Mouse (Mus musculus) thymus, adult 2 months (tissue): ENCODE measurements around the gene Hrh2.

ENCODE experiments used
- CTCF ChIP-seq: fragments of 200-500 bp; IDR thresholded peaks from 2 replicates; pipeline ENCODE4 v1.5.1; 2012; ENCODE audit warnings: mild to moderate bottlenecking, control low read depth, low read length, moderate library complexity, borderline replicate concordance; ENCODE audit not compliant: control insufficient read depth, poor library complexity, insufficient read depth; ENCODE audit errors: extremely low read depth
- POLR2A ChIP-seq: fragments of 200-500 bp; IDR thresholded peaks from 2 replicates; pipeline ENCODE4 v1.6.1; 2012; ENCODE audit warnings: mild to moderate bottlenecking, low read length, control low read depth, moderate library complexity; ENCODE audit not compliant: control insufficient read depth, poor library complexity, insufficient read depth; ENCODE audit errors: extremely low read depth

- TF ChIP-seq CTCF (no peak), POLR2A (no peak)
Measured at GRCm38 (mm10) chr13:54168675-54169074, 23.3 kb upstream of the Hrh2 start.
